Mouse (Mus musculus): ENCODE data around the gene Inf2. TPM values are rescaled to one million over a fixed set of nuclear protein-coding genes. Genes with fewer than 3 reads are reported as not detected.

Inf2 gene
- polyA plus RNA-seq, 2 experiments, result 2.0 to 6.2 TPM

DNA sequence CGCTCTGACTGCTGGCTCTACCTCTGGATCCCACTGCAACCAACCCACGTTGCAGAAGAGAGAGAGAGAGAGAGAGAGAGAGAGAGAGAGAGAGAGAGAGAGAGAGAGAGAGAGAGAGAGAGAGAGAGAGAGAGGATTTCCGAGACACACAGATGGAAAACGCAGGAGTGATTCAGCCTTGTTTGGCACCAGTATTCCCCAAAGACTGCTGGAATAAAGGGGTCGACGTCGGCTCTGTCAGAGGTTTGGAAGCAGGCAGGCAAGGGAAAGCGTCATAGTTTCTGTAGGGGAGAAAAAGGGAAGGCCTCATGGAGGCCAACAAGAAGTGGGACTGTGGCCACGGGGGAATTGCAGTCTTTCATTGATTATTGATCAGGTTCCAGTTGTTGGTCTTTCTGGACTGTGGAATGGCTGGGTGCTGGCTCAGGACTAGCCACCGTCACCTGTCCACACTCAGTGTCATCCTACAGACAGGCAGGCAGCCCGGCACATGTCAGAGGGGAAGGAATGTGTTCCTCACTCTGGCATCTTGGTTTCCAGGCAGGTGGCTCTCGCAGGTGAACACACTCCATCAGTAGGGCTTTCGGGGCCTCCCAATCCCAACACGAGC is 8.4 kb downstream of the Inf2 start:
- no peak overlapping the region for H3K9ac ChIP-seq (replicated peaks)
- no peak overlapping the region for H3K27ac ChIP-seq

DNA sequence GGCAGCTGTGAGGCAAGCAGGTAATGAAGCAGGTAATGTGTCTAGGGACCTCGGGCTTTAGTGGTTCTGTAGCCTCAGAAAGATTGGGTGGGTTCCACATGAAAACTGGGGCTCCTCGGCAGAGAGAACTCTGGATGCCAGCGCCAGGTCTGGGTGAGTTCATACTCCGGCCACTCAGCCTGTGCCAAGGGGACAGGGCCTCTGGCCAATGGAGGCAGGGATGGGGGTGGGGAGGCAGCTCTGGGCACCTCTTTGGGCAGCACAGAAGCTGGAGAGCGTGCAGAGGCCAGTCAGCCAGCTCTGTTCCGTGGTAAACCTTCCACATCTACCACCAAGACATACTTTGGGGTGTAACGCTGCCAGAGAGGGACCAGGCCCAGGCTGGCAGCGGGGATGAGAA is 9.0 kb downstream of the Inf2 start:
- H3K27me3 ChIP-seq (ENCODE audit: control insufficient read depth, insufficient read depth, low read length), result no peaks in the 10 kb centered on the region
- TF ChIP-seq EP300 (IDR thresholded peaks at IDR 0.05; ENCODE audit: low read depth) (no peak), CTCF (IDR thresholded peaks at IDR 0.05; ENCODE audit: low read depth) (no peak)
- H3K9me3 ChIP-seq (ENCODE audit: control insufficient read depth, low read length), result no peaks in the 10 kb centered on the region
- ATAC-seq (ENCODE audit: insufficient read depth) (no peak), DNase-seq (ENCODE audit: low read depth in 3 of 3, low spot score in 3 of 3) (no peak)
- WGBS (ENCODE audit: insufficient replicate concordance), result 75% methylated on average over 8 of the region's 8 CpGs
- no peak overlapping the region for H3K9ac ChIP-seq (replicated peaks)
- peaks cover 3 to 32% of the 10 kb centered on the region in 2 experiments; a peak in 3 of 4 replicates for H3K4me1 ChIP-seq (replicated peaks; ENCODE audit: control insufficient read depth in 2 of 2, insufficient read depth in 2 of 2, low read length in 1 of 2)
- H3K27ac ChIP-seq, result no peak overlapping the region
- no peak overlapping the region for H3K4me3 ChIP-seq (ENCODE audit: insufficient read depth in 1 of 2, low read depth in 2 of 2, low read length in 2 of 2)
- H3K4me2 ChIP-seq (ENCODE audit: low read depth), result no peak overlapping the region
- no peaks in the 10 kb centered on the region for H3K36me3 ChIP-seq (replicated peaks; ENCODE audit: control insufficient read depth, insufficient read depth, low read depth)

More for the DNA sequence above, 8.4 kb downstream of the Inf2 start:
- DNase-seq (ENCODE audit: low read depth in 3 of 3, low spot score in 3 of 3) (no peak), ATAC-seq (ENCODE audit: insufficient read depth) (no peak)
- Histone ChIP-seq H3K36me3 (replicated peaks; ENCODE audit: control insufficient read depth, insufficient read depth, low read depth) (no peaks in the 10 kb centered on the region), H3K4me2 (ENCODE audit: low read depth) (no peak overlapping the region), H3K4me3 (ENCODE audit: insufficient read depth in 1 of 2, low read depth in 2 of 2, low read length in 2 of 2) (no peak overlapping the region), H3K4me1 (replicated peaks; ENCODE audit: control insufficient read depth in 2 of 2, insufficient read depth in 2 of 2, low read length in 1 of 2) (peaks cover 3 to 32% of the 10 kb centered on the region in 2 experiments; a peak in 3 of 4 replicates), H3K9me3 (ENCODE audit: control insufficient read depth, low read length) (no peaks in the 10 kb centered on the region), H3K27me3 (ENCODE audit: control insufficient read depth, insufficient read depth, low read length) (no peaks in the 10 kb centered on the region)
- 67% methylated on average over 14 of the region's 14 CpGs for WGBS (ENCODE audit: insufficient replicate concordance)
- TF ChIP-seq EP300 (IDR thresholded peaks at IDR 0.05; ENCODE audit: low read depth) (no peak), CTCF (IDR thresholded peaks at IDR 0.05; ENCODE audit: low read depth) (no peak)

DNA sequence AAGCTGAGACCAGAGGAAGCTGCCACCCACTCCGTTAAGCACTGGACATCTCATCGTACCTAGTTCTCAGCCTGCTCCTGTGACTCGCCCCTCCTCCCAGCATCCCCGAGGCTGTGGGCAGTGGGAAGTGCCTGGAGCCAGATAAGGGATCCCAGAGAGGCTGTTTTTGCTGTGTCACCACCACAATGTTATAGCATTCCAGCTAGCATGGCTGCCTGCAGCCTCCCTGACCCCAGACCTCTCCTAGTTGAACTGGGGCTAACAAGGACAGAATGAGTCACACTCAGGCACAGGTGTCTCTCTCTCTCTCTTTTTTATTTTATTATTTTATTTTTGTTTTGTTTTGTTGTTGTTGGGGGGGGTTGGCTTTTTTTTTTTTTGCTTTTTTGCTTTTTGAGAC is 10.6 kb downstream of the Inf2 start:
- Histone ChIP-seq H3K27ac (no peak overlapping the region), H3K4me3 (ENCODE audit: insufficient read depth in 1 of 2, low read depth in 2 of 2, low read length in 2 of 2) (no peak overlapping the region), H3K36me3 (replicated peaks; ENCODE audit: control insufficient read depth, insufficient read depth, low read depth) (no peaks in the 10 kb centered on the region), H3K9ac (replicated peaks) (no peak overlapping the region), H3K4me1 (replicated peaks; ENCODE audit: control insufficient read depth in 2 of 2, insufficient read depth in 2 of 2, low read length in 1 of 2) (peaks cover 3 to 27% of the 10 kb centered on the region in 2 experiments; a peak in 3 of 4 replicates), H3K27me3 (ENCODE audit: control insufficient read depth, insufficient read depth, low read length) (no peaks in the 10 kb centered on the region), H3K9me3 (ENCODE audit: control insufficient read depth, low read length) (no peaks in the 10 kb centered on the region), H3K4me2 (ENCODE audit: low read depth) (peak overlapping the region; percentile 13; the same call in 1 of the 2 replicates)
- WGBS (ENCODE audit: insufficient replicate concordance), result 0% methylated on average over 4 of the region's 4 CpGs
- no peak for TF ChIP-seq EP300 (IDR thresholded peaks at IDR 0.05; ENCODE audit: low read depth)
- no peak for TF ChIP-seq CTCF (IDR thresholded peaks at IDR 0.05; ENCODE audit: low read depth)
- ATAC-seq (ENCODE audit: insufficient read depth) (peak; percentile 63), DNase-seq (ENCODE audit: low read depth in 3 of 3, low spot score in 3 of 3) (peak in 1 of 3 experiments; percentile 34)

DNA sequence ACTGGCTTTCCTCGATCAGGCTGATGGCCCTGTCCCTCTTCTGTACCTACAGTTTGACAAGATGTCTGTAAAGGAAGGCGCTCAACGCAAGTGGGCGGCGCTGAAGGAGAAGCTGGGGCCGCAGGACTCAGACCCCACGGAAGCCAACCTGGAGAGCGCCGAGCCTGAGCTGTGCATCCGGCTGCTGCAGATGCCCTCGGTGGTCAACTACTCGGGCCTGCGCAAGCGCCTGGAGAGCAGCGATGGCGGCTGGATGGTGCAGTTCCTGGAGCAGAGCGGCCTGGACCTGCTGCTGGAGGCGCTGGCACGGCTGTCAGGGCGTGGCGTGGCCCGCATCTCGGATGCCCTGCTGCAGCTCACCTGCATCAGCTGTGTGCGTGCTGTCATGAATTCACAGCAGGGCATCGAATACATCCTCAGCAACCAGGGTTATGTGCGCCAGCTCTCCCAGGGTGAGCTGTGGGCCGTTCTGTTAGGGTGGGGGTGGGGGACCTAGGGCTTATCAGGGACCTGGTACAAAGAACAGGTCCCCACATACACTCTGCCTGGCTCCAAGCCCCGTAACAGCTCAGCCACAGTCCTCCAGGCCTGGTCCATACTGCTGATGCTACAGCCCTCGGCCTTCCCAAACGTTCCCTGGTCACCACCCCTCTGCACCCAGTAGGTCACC is 11.5 kb downstream of the Inf2 start:
- H3K27ac ChIP-seq, result no peak overlapping the region
- no peak overlapping the region for H3K4me2 ChIP-seq (ENCODE audit: low read depth)
- ATAC-seq (ENCODE audit: insufficient read depth), result no peak
- no peaks in the 10 kb centered on the region for H3K9me3 ChIP-seq (ENCODE audit: control insufficient read depth, low read length)
- DNase-seq (ENCODE audit: low read depth in 3 of 3, low spot score in 3 of 3), result no peak
- H3K4me3 ChIP-seq (ENCODE audit: insufficient read depth in 1 of 2, low read depth in 2 of 2, low read length in 2 of 2), result no peak overlapping the region
- H3K36me3 ChIP-seq (replicated peaks; ENCODE audit: control insufficient read depth, insufficient read depth, low read depth), result no peaks in the 10 kb centered on the region
- no peak overlapping the region for H3K9ac ChIP-seq (replicated peaks)
- peaks cover 3 to 19% of the 10 kb centered on the region in 2 experiments; a peak in 3 of 4 replicates for H3K4me1 ChIP-seq (replicated peaks; ENCODE audit: control insufficient read depth in 2 of 2, insufficient read depth in 2 of 2, low read length in 1 of 2)
- no peaks in the 10 kb centered on the region for H3K27me3 ChIP-seq (ENCODE audit: control insufficient read depth, insufficient read depth, low read length)
- TF ChIP-seq CTCF (IDR thresholded peaks at IDR 0.05; ENCODE audit: low read depth) (no peak), EP300 (IDR thresholded peaks at IDR 0.05; ENCODE audit: low read depth) (no peak)
- WGBS (ENCODE audit: insufficient replicate concordance), result 66% methylated on average over 30 of the region's 30 CpGs

DNA sequence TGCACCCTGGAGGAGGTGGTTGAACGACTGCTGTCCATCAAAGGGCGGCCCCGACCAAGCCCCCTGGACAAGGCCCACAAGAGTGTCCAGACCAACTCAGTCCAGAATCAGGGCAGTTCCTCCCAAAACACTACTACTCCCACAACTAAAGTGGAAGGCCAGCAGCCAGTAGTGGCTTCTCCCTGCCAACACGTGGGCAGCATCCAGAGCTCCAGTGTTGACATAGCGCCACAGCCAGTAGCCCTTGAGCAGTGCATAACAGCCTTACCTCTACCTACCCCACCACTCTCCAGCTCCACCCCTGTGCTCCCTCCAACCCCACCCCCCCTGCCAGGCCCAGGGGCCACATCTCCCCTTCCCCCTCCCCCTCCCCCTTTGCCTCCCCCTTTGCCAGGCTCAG is 15.4 kb downstream of the Inf2 start:
- Histone ChIP-seq H3K27ac (no peak overlapping the region), H3K4me1 (replicated peaks; ENCODE audit: control insufficient read depth in 2 of 2, insufficient read depth in 2 of 2, low read length in 1 of 2) (peaks cover under 1 to 11% of the 10 kb centered on the region in 2 experiments; a peak in 3 of 4 replicates), H3K4me3 (ENCODE audit: insufficient read depth in 1 of 2, low read depth in 2 of 2, low read length in 2 of 2) (no peak overlapping the region), H3K36me3 (replicated peaks; ENCODE audit: control insufficient read depth, insufficient read depth, low read depth) (no peaks in the 10 kb centered on the region), H3K4me2 (ENCODE audit: low read depth) (no peak overlapping the region), H3K9ac (replicated peaks) (no peak overlapping the region), H3K9me3 (ENCODE audit: control insufficient read depth, low read length) (no peaks in the 10 kb centered on the region), H3K27me3 (ENCODE audit: control insufficient read depth, insufficient read depth, low read length) (no peaks in the 10 kb centered on the region)
- TF ChIP-seq CTCF (IDR thresholded peaks at IDR 0.05; ENCODE audit: low read depth) (no peak), EP300 (IDR thresholded peaks at IDR 0.05; ENCODE audit: low read depth) (no peak)
- ATAC-seq (ENCODE audit: insufficient read depth) (no peak), DNase-seq (ENCODE audit: low read depth in 3 of 3, low spot score in 3 of 3) (no peak)
- WGBS (ENCODE audit: insufficient replicate concordance), result 74% methylated on average over 5 of the region's 5 CpGs
